Mouse (Mus musculus) CD4-positive naive resting alpha-beta T cell, adult 76 days (primary cell): Measurements from ENCODE around the gene Has3. TPM values are rescaled to one million over a fixed set of nuclear protein-coding genes. Genes with fewer than 3 reads are reported as not detected.

Source experiments
- total RNA-seq: library from RNA; stranded (reverse); gene quantifications from one replicate; pipeline ENCODE4 v1.2.4, GENCODE M21; 2023

The Has3 gene
- 0.44 TPM for total RNA-seq

DNA sequence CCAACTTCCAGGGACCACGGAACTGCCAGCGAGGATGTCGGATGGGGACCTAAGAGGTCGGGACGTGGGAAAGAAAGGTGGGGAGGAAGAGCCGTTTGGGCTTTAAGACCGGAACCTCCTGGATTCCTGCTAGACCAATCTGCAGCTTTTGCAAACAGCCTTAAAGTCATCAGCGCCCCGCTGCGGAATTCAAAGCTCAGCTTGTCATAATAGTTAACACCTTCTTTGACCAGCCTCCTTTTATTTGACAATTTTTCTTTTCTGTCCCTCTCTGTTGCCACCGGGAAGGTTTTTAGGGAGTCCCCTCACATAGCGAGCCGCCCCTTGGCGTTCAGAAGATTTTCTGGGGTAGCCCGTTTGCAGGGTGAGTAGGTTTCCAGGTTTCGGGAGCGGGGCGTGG is at the start of gene Has3:
Gene Has3 (plus strand): TSS at position 192 of the 400 bp plus-strand sequence.

DNA sequence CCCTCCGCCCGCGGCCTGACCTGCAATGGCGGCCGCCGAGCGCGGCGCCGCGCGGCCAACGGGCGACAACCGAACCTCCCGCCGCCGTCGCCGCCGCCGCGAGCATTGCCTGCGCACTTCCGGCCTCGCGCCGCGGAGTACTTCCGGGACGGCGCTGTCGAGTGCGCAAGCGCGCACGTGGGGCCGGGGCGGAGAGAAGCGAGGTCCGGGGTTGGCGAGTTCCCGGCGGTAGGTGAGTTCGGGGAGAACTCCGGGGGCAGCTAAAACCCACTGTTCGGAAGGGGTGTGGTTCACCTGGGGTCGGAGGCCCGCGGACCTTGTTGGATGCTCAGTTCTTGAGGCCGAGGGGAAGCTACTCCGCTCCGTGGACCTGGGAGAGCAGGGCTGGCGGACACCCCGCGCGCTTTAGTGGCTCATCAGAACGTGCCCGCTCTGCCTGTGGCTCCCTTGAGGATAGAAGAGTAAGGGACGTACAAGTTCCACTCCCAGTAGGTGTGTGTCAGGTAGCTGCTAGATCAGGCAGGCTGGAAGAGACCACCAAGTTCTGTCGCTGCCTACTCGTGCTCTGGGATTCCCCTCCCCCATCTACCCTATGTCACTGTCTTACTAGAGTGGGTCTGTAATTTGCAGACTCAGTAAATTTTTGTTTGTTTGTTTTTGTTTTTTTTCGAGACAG is 23.6 kb downstream of the Has3 start, which contains the start of gene Utp4:
Gene Utp4 (plus strand): TSS at position 156 of the 676 bp plus-strand sequence.

Other genes with a start within 250 kb of the Has3 start
- gene Tango6, start 187.2 kb upstream of the Has3 start, total RNA-seq: 20.6 TPM
- 47.0 TPM for gene Utp4, start 23.4 kb downstream of the Has3 start, total RNA-seq
- 7.9 TPM for gene Sntb2, start 65.5 kb downstream of the Has3 start, total RNA-seq
- 39.3 TPM for gene Vps4a, start 161.0 kb downstream of the Has3 start, total RNA-seq
- 7.7 TPM for gene Pdf, start 178.4 kb downstream of the Has3 start, total RNA-seq
- 41.2 TPM for gene Cog8, start 186.4 kb downstream of the Has3 start, total RNA-seq
- 52.7 TPM for gene Nip7, start 186.6 kb downstream of the Has3 start, total RNA-seq
- not detected for gene Tmed6, start 195.4 kb downstream of the Has3 start, total RNA-seq
- 64.7 TPM for gene Terf2, start 226.3 kb downstream of the Has3 start, total RNA-seq